Mouse (Mus musculus): Measurements from ENCODE around the gene Trappc5. TPM values are rescaled to one million over a fixed set of nuclear protein-coding genes. Genes with fewer than 3 reads are reported as not detected.

Gene Trappc5
- total RNA-seq, 4 experiments from 2014 or later: 19.9 to 23.0 (median 20.6) TPM

Other genes with a start within 250 kb of the Trappc5 start
- gene Pex11g, start 208.6 kb upstream of the Trappc5 start, total RNA-seq (2022): 1 to 10 TPM; 2.6 to 4.7 (median 4.1) TPM
- gene Tex45, start 205.4 kb upstream of the Trappc5 start, total RNA-seq (2022): under 1 TPM in 1 of 4 experiments, not detected in 3; 0.16 TPM
- gene Zfp358, start 183.2 kb upstream of the Trappc5 start, total RNA-seq (2022): 10 to 100 TPM; 24.2 to 30.9 (median 29.6) TPM
- gene Mcoln1, start 175.8 kb upstream of the Trappc5 start, total RNA-seq (2022): 10 to 100 TPM; 20.6 to 24.2 (median 23.3) TPM
- gene Pnpla6, start 160.9 kb upstream of the Trappc5 start, total RNA-seq (2022): 1 to 10 TPM; 8.8 to 9.8 (median 9.6) TPM
- gene C330021F23Rik, start 108.3 kb upstream of the Trappc5 start, total RNA-seq (2022): under 1 TPM in 1 of 4 experiments, not detected in 3; 0.57 TPM
- 1 to 10 TPM in 2 of 4 experiments, under 1 TPM in 2; 0.86 to 2.1 (median 1.0) TPM for gene Camsap3, start 89.0 kb upstream of the Trappc5 start, total RNA-seq (2022)
- 10 to 100 TPM; 13.8 to 18.5 (median 16.2) TPM for gene Xab2, start 55.0 kb upstream of the Trappc5 start, total RNA-seq (2022)
- 100 to 1,000 TPM in 1 of 4 experiments, 10 to 100 TPM in 3; 84.2 to 104 (median 93.4) TPM for gene Pet100, start 54.8 kb upstream of the Trappc5 start, total RNA-seq (2022)
- not detected for gene Pcp2, start 50.8 kb upstream of the Trappc5 start, total RNA-seq (2022)
- gene Stxbp2, start 45.3 kb upstream of the Trappc5 start, total RNA-seq (2022): 1 to 10 TPM; 4.6 to 7.7 (median 5.6) TPM
- gene Retn, start 20.5 kb upstream of the Trappc5 start, total RNA-seq (2022): 1 to 10 TPM in 2 of 4 experiments, under 1 TPM in 2; 0.38 to 1.9 (median 1.3) TPM
- 1 to 10 TPM in 1 of 4 experiments, not detected in 3; 3.5 TPM for gene Mcemp1, start 10.5 kb upstream of the Trappc5 start, total RNA-seq (2022)
- gene Fcor, start 3.9 kb upstream of the Trappc5 start, total RNA-seq (2022): under 1 TPM in 2 of 4 experiments, not detected in 2; 0.86 to 0.97 TPM
- gene Fcer2a, start 17.9 kb downstream of the Trappc5 start, total RNA-seq (2022): under 1 TPM; 0.22 to 0.55 (median 0.47) TPM
- gene Clec4g, start 44.4 kb downstream of the Trappc5 start, total RNA-seq (2022): under 1 TPM; 0.53 to 0.79 (median 0.59) TPM
- under 1 TPM; 0.63 to 0.78 (median 0.71) TPM for gene Cd209a, start 72.7 kb downstream of the Trappc5 start, total RNA-seq (2022)
- gene Cd209e, start 178.0 kb downstream of the Trappc5 start, total RNA-seq (2022): not detected
- 1 to 10 TPM in 2 of 4 experiments, under 1 TPM in 2; 0.69 to 1.3 (median 1.0) TPM for gene Cd209d, start 202.3 kb downstream of the Trappc5 start, total RNA-seq (2022)